Mouse (Mus musculus) adrenal gland, postnatal 14 days (tissue): Measurements from ENCODE around the gene Ccnt2. TPM values are rescaled to one million over a fixed set of nuclear protein-coding genes. Genes with fewer than 3 reads are reported as not detected.

Experiments
- DNase-seq: peaks from one replicate; pipeline ENCODE4 v3.0.0; 2021; ENCODE audit warnings: mixed read lengths
- total RNA-seq: library from RNA; stranded (reverse); gene quantifications from 2 replicates; pipeline ENCODE4 v1.2.3, GENCODE M21; 2021

The Ccnt2 gene
- total RNA-seq, 1 experiment from 2014 or later, result 40.2 TPM

- DNase-seq, result no peak
Observed at GRCm38 (mm10) chr1:127793459-127793858, 19.5 kb downstream of the Ccnt2 start.

GRCm38 (mm10) chr1:127795087-127795769 is 21.3 kb downstream of the Ccnt2 start:
- no peak for DNase-seq

- no peak for DNase-seq
Observed at GRCm38 (mm10) chr1:127796341-127796740, 22.4 kb downstream of the Ccnt2 start.

GRCm38 (mm10) chr1:127796752-127797151 is 22.8 kb downstream of the Ccnt2 start:
- no peak for DNase-seq

GRCm38 (mm10) chr1:127802916-127803315 is 29.0 kb downstream of the Ccnt2 start:
- no peak for DNase-seq

GRCm38 (mm10) chr1:127808671-127809070 is 34.7 kb downstream of the Ccnt2 start:
- DNase-seq, result no peak

- DNase-seq, result no peak
Observed at GRCm38 (mm10) chr1:127812929-127813328, 39.0 kb downstream of the Ccnt2 start.

- DNase-seq, result no peak
Observed at GRCm38 (mm10) chr1:127816381-127816780, 42.4 kb downstream of the Ccnt2 start.

- peak; percentile 24 for DNase-seq
Observed at GRCm38 (mm10) chr1:127827325-127827724, 53.4 kb downstream of the Ccnt2 start.

GRCm38 (mm10) chr1:127830215-127830921 is 56.4 kb downstream of the Ccnt2 start:
- DNase-seq, result no peak

GRCm38 (mm10) chr1:127833714-127834113 is 59.8 kb downstream of the Ccnt2 start:
- DNase-seq, result no peak

- no peak for DNase-seq
Observed at GRCm38 (mm10) chr1:127834202-127834601, 60.2 kb downstream of the Ccnt2 start.

GRCm38 (mm10) chr1:127836619-127837018 is 62.7 kb downstream of the Ccnt2 start:
- DNase-seq, result no peak

GRCm38 (mm10) chr1:127838602-127839001 is 64.6 kb downstream of the Ccnt2 start:
- no peak for DNase-seq

GRCm38 (mm10) chr1:127845472-127845871 is 71.5 kb downstream of the Ccnt2 start:
- DNase-seq, result no peak

- peak; percentile 37 for DNase-seq
Observed at GRCm38 (mm10) chr1:127850075-127850610, 76.2 kb downstream of the Ccnt2 start.

- DNase-seq, result peak; percentile 17
Observed at GRCm38 (mm10) chr1:127854486-127855222, 80.7 kb downstream of the Ccnt2 start, which contains the start of gene Map3k19. Gene Map3k19 (minus strand): TSS chr1:127855031.

Other genes starting within 250 kb of the Ccnt2 start
- 0.82 and 0.94 TPM in 2 replicates for gene Tmem163, start 94.6 kb upstream of the Ccnt2 start, total RNA-seq
- gene Acmsd, start 44.8 kb upstream of the Ccnt2 start, total RNA-seq, result 0.41 and 0.70 TPM in 2 replicates
- gene Map3k19, start 80.9 kb downstream of the Ccnt2 start, total RNA-seq, result 0.07 and 0.60 TPM in 2 replicates
- gene Rab3gap1, start 94.6 kb downstream of the Ccnt2 start, total RNA-seq, result 41.1 and 46.4 TPM in 2 replicates